Mouse (Mus musculus): Measurements from ENCODE around the gene Cyp2c23.
A peak's percentile ranks its signal among the peaks of the same experiment; 100 is the strongest.

Gene Cyp2c23

GRCm38 (mm10) chr19:43972129-43972528, 56.9 kb downstream of the Cyp2c23 start:
- no peak for DNase-seq (ENCODE audit: low spot score)

DNA sequence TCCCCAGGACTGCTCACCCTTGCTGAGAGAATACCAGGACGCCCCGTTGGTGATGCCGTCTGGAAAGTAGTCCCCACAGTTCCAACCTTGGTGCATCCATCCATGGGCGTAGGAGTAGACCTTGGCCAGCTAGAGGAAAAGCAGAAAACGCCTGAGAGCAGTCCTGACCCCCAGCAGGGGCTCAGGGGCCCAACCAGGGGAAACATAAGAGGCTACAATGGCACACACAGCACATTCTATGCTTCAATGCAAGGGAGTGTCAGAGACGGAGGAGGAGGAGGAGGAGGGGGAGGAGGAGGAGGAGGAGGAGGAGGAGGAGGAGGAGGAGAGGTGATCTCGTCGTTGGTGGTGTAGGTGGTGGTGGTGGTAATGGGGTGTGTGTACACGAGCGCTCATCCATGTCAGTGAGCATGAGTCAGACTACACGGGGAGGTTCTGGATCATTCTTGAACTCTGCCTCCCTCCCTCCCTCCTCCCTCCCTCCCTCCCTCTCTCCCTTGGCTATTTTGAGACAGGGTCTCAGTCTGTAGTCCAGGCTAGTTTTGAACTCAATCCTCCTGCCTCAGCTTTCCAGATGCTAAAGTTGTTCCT, 60.5 kb downstream of the Cyp2c23 start:
- DNase-seq (ENCODE audit: low spot score) = no peak

- DNase-seq (ENCODE audit: low spot score) = no peak
These were observed 62.5 kb downstream of the Cyp2c23 start for GRCm38 (mm10) chr19:43966481-43966880.

GRCm38 (mm10) chr19:43965496-43966085, 63.4 kb downstream of the Cyp2c23 start:
- DNase-seq (ENCODE audit: low spot score) = no peak

GRCm38 (mm10) chr19:43962795-43963194, 66.2 kb downstream of the Cyp2c23 start:
- DNase-seq (ENCODE audit: low spot score) = no peak

DNA sequence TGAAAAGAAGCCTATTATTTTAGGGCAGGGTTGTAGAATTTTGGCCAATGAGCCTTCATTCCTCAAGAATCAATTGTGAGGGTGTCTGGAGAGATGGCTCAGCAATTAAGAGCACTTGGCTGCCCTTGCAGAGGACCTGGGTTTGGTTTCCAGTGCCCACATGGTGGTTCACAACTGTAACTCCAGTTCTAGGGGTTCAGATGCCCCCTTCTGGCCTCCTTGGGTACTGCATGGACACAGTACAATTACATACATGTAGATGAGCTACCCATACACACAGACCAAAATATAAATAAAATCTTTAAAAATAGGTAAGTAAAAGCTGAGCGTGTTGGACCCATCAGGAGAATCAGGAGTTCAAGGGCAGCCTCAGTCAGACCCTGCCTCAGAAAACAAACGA, 67.8 kb downstream of the Cyp2c23 start:
- DNase-seq (ENCODE audit: low spot score) = no peak

GRCm38 (mm10) chr19:43960014-43960413, 69.0 kb downstream of the Cyp2c23 start:
- DNase-seq (ENCODE audit: low spot score) = no peak

- DNase-seq (ENCODE audit: low spot score) = peak; percentile 74
These were observed 69.8 kb downstream of the Cyp2c23 start for GRCm38 (mm10) chr19:43959162-43959561.

- no peak for DNase-seq (ENCODE audit: low spot score)
These were observed 71.1 kb downstream of the Cyp2c23 start for GRCm38 (mm10) chr19:43957881-43958280.

DNA sequence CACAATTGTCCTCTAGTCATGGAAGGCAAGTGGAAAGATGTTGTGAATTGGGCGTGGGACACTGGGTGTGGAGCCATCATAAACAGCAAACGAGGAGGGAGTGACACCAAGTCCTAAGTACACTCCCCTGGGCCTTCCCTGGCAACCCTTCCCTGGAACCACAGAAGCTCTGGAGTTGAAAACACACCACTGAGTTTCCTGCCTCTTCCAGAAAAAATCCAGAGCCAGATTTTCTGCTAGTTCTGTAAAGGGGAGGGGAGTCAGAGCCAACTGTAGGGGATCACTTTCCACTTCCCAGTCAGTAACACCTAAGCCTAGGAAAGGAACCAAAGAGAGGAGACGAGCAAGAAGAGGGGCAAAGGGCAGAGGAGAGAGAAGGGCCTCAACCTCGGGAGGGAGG, 71.6 kb downstream of the Cyp2c23 start:
- DNase-seq (ENCODE audit: low spot score) = no peak

DNA sequence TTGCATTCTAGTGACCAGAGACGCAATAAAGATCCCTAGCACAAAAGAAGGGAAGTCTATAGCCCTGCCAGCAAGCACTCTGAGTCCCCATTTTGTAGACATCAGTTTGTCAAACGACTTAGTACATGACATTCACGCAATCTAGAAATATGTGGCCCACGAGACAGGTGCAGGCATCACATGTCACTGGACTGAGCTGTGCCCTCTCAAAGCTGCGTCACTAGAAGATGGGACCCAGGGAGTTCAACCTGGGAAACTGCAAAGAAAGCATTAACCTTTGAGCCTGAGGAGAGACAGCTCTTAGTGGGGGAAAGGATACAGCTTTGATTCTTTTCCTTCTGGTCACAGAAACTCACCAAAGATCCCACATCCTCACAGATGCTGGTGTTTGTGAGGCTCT, 73.7 kb downstream of the Cyp2c23 start:
- DNase-seq (ENCODE audit: low spot score) = no peak

Data from adipocyte (in vitro differentiated cells).